Mouse (Mus musculus) monocyte, adult 2 months (primary cell): Measurements from ENCODE around the gene Opcml.

Experiments
- DNase-seq, 2 experiments: peaks; one replicate each; pipeline ENCODE4 v3.0.0; 2022; ENCODE audit warnings: low spot score in 2 of 2, low read depth in 1 of 2

Opcml gene

GRCm38 (mm10) chr9:28891611-28892010, 1101.0 kb downstream of the Opcml start:
- no peak for DNase-seq

DNA sequence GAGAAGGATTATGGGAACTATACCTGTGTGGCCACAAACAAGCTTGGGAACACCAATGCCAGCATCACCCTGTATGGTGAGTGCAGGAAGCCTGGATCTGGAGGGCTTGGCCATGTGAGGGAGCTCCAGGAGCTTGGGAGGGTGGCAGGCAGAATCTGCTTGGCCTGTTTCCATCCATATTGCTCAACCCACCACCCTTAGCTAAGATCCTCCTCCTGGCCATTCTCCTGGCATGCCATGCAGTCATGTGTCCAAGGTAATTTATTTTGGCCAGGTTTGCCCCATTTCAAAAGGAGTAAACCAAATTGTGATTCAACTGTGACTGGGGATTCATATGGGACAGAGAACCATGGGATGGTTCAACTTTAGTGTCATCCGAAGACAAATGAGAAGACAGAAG, 1112.7 kb downstream of the Opcml start:
- no peak for DNase-seq

DNA sequence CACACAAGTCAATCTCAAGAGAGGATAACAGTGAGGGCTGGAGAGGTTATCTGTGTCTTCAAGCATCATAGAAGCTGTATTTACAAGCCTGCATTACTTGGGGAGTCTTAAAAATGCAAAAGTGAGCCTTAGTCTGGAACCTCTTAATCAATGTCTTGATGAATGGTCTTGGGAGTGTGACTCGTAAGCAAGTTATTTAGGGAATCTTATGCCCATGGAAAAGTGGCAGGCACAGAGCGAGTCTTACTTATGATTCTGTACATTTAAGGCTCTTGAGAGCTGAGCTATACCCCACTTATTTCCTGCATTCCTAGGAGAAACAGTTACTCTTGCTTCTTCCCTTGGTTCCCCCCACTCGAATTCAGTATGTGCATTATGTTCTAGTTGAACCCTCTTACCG, 1119.2 kb downstream of the Opcml start:
- DNase-seq, result no peak

- no peak for DNase-seq
Observed at GRCm38 (mm10) chr9:28911571-28912185, 1121.1 kb downstream of the Opcml start.

DNA sequence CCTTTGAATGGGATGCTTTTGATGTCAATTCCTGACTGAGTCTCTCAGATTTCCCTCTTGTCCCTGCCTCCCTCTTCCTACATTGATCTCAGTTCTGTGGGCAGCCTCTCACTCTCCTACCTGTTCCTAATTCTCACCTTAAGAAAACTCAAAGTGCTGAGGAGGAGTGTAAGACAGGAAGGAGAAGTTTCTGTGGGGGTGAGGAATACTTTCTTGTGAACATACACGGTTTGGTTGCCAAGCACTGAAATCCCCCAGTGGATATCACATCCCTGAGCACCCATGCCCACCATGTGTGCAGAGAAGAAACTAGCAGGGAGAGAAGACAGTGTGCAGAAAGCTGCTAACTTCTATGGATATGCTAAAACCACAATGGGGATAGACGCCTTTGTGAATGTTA, 1141.5 kb downstream of the Opcml start:
- no peak for DNase-seq

DNA sequence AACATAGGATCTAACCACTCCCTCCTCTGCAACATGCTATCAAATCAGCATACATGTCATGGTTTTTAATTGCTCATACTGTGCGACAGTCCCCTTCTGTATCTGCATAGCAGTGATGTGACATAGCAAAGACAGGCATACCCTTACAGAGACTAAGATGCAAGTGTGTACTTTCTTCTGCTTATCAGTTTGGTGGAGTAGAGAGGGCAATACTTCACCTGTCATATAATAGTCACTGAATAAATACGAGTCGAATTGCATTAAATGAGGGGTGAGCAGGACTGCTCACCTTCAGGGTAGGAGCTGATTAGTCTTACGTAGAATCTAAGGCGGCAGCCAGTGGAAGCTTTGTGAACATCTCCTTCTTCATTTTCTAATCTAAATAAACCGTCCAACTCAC, 1146.6 kb downstream of the Opcml start:
- DNase-seq, result no peak

- DNase-seq, result no peak
Observed at GRCm38 (mm10) chr9:28937980-28938379, 1147.4 kb downstream of the Opcml start.

GRCm38 (mm10) chr9:28940901-28941300, 1150.3 kb downstream of the Opcml start:
- DNase-seq, result no peak

DNA sequence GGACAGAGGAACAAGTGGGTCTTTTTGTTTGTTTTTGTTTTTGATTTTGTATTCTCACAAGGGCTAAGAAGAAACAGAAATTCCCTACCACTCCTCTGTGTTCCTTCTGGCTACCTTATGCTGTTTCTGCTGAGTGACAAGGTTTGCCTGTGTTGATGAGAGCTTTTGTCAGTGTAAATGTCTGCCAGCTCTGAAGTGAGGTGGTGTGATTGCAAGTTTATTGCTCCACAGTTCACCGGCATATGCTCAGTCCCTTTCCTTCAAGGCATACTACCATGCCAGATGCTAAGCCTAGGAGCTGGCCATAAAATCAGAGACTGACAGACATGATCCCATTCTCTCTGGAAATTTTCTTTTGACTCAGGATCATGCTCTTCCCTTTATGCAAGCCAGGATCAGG, 1178.9 kb downstream of the Opcml start:
- no peak for DNase-seq
